Mouse (Mus musculus) fibroblast of lung, adult 2 months (primary cell): ENCODE measurements around the gene Klk5.

Source experiments
- DNase-seq: peaks from one replicate; pipeline ENCODE4 v3.0.0-alpha.2; 2011; ENCODE audit warnings: low read depth

The Klk5 gene

DNA sequence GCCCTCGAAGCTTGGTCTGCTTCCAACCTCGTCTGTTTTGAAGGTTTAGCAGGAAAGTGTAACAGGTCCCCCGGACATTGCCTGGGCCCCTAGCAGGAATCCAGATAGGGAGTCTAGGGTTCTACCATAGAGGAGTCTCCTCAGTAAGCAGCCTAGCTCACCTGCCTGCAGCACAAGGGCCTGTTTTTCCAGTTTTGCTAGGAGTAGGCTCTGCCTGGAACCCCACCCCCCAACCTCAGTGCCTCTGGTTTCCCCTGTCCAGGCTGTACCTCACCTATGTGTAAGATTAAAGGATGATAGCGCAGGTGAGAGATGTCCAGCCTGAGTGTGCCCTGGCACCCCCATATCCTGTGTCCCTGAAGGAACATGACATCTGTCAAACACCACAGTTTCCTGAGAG lies 34.7 kb downstream of the Klk5 start:
- DNase-seq, result no peak

DNA sequence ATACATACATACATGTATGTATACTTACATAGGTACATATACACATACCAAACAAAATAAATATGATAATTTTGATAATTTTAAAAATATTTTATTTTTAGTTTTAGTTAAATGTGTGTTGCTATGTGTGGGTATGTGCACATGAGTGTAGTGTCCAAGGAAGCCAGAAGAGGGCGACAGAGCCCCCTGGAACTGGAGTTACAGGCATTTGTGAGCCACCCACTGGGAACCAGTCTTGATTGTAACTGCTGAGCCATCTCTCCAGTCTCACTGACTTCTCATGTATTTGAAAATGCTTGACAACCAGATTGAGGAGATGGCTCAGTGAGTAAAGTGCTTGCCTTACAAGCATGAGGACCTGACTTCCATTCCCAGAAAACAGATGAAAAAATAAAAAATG lies 36.5 kb downstream of the Klk5 start:
- no peak for DNase-seq

- no peak for DNase-seq
Observed at GRCm38 (mm10) chr7:43880912-43881311, 39.1 kb downstream of the Klk5 start, which contains the start of gene Klk4. Klk4 (plus strand) TSS chr7:43881160.

DNA sequence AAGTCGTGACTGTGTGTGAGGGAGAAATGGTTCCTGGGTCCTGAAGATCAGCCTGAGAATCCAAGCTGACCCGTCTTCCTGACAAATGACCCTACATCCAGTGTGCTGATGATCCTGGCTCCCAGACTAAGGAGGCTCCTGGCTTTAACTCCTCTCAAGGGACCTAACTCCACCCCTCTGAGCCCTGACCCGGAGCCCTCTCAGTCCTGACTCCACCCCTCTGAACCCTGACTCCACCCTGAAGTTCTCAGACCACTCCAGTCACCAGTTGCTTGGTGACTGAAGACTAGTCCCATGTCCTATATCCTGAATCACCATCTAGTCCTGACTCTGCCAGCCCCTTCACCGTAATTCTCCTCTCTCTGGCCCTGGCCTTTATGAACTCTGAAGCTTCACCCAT lies 40.6 kb downstream of the Klk5 start:
- DNase-seq, result no peak

DNA sequence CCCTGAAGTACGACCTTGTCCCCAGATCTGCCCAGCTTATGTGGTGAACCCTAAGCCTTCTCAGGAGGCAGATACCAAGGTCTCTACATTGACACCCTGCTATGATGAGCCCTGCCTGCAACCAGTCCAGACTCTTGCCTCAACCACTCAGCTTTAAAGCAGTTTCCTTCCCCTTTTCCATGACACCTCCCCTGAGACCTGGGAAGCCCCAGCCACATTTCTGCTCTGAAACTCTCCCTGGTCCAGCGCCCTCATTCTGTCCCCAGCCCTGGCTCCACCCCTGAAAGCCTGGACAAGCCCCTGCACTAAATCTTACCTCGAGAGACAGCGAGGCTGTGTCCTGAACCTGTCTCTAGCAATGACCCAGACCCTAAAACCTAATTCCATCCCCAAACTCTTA lies 41.0 kb downstream of the Klk5 start:
- DNase-seq, result no peak

- no peak for DNase-seq
Observed at GRCm38 (mm10) chr7:43883547-43883946, 41.8 kb downstream of the Klk5 start.

DNA sequence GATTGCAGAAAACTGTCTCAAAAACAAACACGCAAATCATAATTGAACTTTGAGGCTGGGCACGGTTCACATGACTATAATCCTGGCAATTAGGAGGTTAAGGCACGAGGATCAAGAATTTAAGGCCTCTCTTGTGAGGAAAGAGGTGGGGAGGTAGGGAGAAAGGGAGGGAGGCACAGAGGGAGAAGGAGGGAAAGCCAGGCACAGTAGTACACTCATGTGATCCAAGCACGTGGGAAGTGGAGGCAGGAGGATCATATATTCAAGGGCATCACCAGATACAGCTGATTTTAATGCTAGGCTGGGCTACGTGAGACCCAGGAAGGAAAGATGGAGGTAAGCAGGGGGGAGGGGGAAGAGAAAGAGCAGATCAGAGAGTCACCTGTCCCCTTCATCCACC lies 49.6 kb downstream of the Klk5 start:
- no peak for DNase-seq

GRCm38 (mm10) chr7:43891788-43892187 lies 50.0 kb downstream of the Klk5 start:
- DNase-seq, result no peak

GRCm38 (mm10) chr7:43894836-43895235 lies 53.1 kb downstream of the Klk5 start:
- DNase-seq, result peak; percentile 56
